Mouse (Mus musculus) liver, adult (tissue): ENCODE data around the gene Tnfrsf25.

Experiments used
- GATA4 ChIP-seq: IDR thresholded peaks from 2 replicates; pipeline ENCODE4 v1.6.1; 2014; ENCODE audit warnings: mild to moderate bottlenecking, low read length; ENCODE audit not compliant: insufficient replicate concordance

The Tnfrsf25 gene

GRCm38 (mm10) chr4:152115921-152116612, at the start of gene Tnfrsf25:
TSS of gene Tnfrsf25 (plus strand) at chr4:152115934.
- TF ChIP-seq GATA4, result no peak

- no peak for TF ChIP-seq GATA4
Observed at GRCm38 (mm10) chr4:152067280-152067679, 48.5 kb upstream of the Tnfrsf25 start.

GRCm38 (mm10) chr4:152068166-152068724, 47.5 kb upstream of the Tnfrsf25 start:
- no peak for TF ChIP-seq GATA4

- no peak for TF ChIP-seq GATA4
Observed at GRCm38 (mm10) chr4:152069245-152069644, 46.5 kb upstream of the Tnfrsf25 start.

- no peak for TF ChIP-seq GATA4
Observed at GRCm38 (mm10) chr4:152070494-152071396, 45.0 kb upstream of the Tnfrsf25 start.

- TF ChIP-seq GATA4, result no peak
Observed at GRCm38 (mm10) chr4:152072121-152072601, 43.6 kb upstream of the Tnfrsf25 start, which contains the start of gene Plekhg5. TSS of gene Plekhg5 (plus strand) at chr4:152072498.

GRCm38 (mm10) chr4:152072655-152073054, 43.1 kb upstream of the Tnfrsf25 start:
- no peak for TF ChIP-seq GATA4

- no peak for TF ChIP-seq GATA4
Observed at GRCm38 (mm10) chr4:152073715-152074114, 42.0 kb upstream of the Tnfrsf25 start.

GRCm38 (mm10) chr4:152074548-152074947, 41.2 kb upstream of the Tnfrsf25 start:
- no peak for TF ChIP-seq GATA4

- TF ChIP-seq GATA4, result no peak
Observed at GRCm38 (mm10) chr4:152077191-152077590, 38.5 kb upstream of the Tnfrsf25 start.

- no peak for TF ChIP-seq GATA4
Observed at GRCm38 (mm10) chr4:152078105-152078530, 37.6 kb upstream of the Tnfrsf25 start.

- TF ChIP-seq GATA4, result no peak
Observed at GRCm38 (mm10) chr4:152079261-152079660, 36.5 kb upstream of the Tnfrsf25 start.

- TF ChIP-seq GATA4, result no peak
Observed at GRCm38 (mm10) chr4:152079931-152080330, 35.8 kb upstream of the Tnfrsf25 start.

- TF ChIP-seq GATA4, result no peak
Observed at GRCm38 (mm10) chr4:152083611-152084220, 32.0 kb upstream of the Tnfrsf25 start.

GRCm38 (mm10) chr4:152084616-152085015, 31.1 kb upstream of the Tnfrsf25 start:
- TF ChIP-seq GATA4, result no peak
